Mouse (Mus musculus) stomach, embryonic 16.5 days (tissue): ENCODE measurements around the gene Tlk2. TPM values are rescaled to one million over a fixed set of nuclear protein-coding genes. Genes with fewer than 3 reads are reported as not detected.

Experiments used
- ATAC-seq: fragments of 200-750 bp; cut with Nextera tagmentation; 2 replicates; pipeline ENCODE4 v1.8.0; 2017; ENCODE audit warnings: moderate number of reproducible peaks, moderate TSS enrichment; ENCODE audit not compliant: insufficient read depth, low FRiP score
- H3K27ac ChIP-seq: fragments of 300-500 bp; sonication (generic); 2 replicates; pipeline ENCODE4 v1.5.1; 2014; ENCODE audit warnings: low read length
- H3K27me3 ChIP-seq: fragments of 300-500 bp; sonication (generic); 2 replicates; pipeline ENCODE4 v1.6.1; 2014; ENCODE audit warnings: low read length, control low read depth, mixed read lengths; ENCODE audit not compliant: control insufficient read depth, insufficient read depth
- H3K36me3 ChIP-seq: fragments of 300-500 bp; sonication (generic); 2 replicates; pipeline ENCODE4 v1.6.1; 2014; ENCODE audit warnings: low read length; ENCODE audit not compliant: control insufficient read depth, insufficient read depth
- H3K4me1 ChIP-seq: fragments of 300-500 bp; sonication (generic); 2 replicates; pipeline ENCODE4 v1.6.1; 2014; ENCODE audit warnings: low read length, control low read depth, mixed read lengths; ENCODE audit not compliant: control insufficient read depth, insufficient read depth
- H3K4me2 ChIP-seq: fragments of 300-500 bp; sonication (generic); 2 replicates; pipeline ENCODE4 v1.6.1; 2014; ENCODE audit warnings: low read depth, low read length, mixed read lengths
- H3K4me3 ChIP-seq: fragments of 300-500 bp; sonication (generic); replicated peaks from 2 replicates; pipeline ENCODE4 v1.5.1; 2014; ENCODE audit warnings: mild to moderate bottlenecking, low read length
- H3K9ac ChIP-seq: fragments of 300-500 bp; sonication (generic); 2 replicates; pipeline ENCODE4 v1.6.1; 2014; ENCODE audit warnings: low read length
- H3K9me3 ChIP-seq: fragments of 300-500 bp; sonication (generic); replicated peaks from 2 replicates; pipeline ENCODE4 v1.6.1; 2016; ENCODE audit warnings: low read length, control low read depth; ENCODE audit not compliant: control insufficient read depth
- WGBS: fragments of 180-500 bp; shearing (Covaris S2); extraction: QIAGEN DNeasy Blood & Tissue Kit; methylation state at CpG from one replicate; pipeline ENCODE4 v1.1.7; 2014; 5-methylcytosine and 5-hydroxymethylcytosine counted together
- polyA plus RNA-seq: library from polyadenylated mRNA; unstranded; fragments of >200 nt; fragmentation: Nextera tagmentation; extraction: Ambion mirVana; gene quantifications from 2 replicates; pipeline ENCODE4 v1.2.1, GENCODE M21; 2015

Gene Tlk2
- polyA plus RNA-seq, 1 experiment from 2014 or later: 10.5 TPM

DNA sequence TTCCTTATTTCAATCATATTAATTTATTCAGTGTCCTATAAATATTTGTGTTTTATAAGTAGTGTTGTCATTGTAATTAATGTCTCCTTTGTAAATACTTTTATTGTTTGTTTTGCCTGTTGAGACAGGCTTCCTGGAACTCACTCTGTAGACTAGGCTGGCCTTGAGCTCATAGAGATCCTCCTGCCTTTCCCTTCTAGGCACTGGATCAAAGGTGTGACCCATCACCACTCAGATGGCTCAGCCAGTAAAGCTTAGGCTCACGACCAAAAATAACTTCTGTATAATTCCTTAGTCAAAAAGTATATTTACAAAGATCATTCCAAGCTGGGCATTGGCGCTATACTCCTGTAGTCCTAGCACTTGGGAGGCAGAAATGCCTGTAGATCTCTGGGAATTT lies 39.2 kb downstream of the Tlk2 start:
- Histone ChIP-seq H3K4me3 (no peak overlapping the region), H3K27ac (no peak overlapping the region), H3K27me3 (no peaks in the 10 kb centered on the region), H3K9me3 (no peaks in the 10 kb centered on the region), H3K4me2 (no peak overlapping the region), H3K9ac (no peak overlapping the region), H3K36me3 (peaks cover 12% of the 10 kb centered on the region), H3K4me1 (no peaks in the 10 kb centered on the region)
- WGBS: 48% methylated on average over 2 of the region's 2 CpGs
- ATAC-seq: no peak

DNA sequence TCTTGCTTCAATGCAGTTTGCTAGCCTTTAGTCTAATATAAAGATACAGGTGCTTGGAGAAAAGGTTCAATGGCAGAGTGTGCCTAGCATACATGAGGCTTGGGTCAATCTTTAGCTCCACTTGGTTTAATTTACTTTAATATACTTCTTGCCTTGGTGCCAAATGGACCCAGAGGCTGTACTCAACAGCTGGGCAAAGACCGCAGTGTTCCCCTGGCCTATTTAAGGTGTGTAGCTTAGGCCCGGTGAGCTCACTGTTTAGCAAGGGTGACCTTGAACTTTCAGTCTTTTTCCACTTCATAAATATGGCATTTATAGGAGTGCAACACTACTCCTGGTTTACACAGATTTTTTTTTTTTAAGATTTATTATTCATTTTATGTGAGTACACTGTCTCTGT lies 55.9 kb downstream of the Tlk2 start:
- no peak overlapping the region for H3K9ac ChIP-seq
- H3K4me3 ChIP-seq: no peak overlapping the region
- H3K9me3 ChIP-seq: no peaks in the 10 kb centered on the region
- H3K4me2 ChIP-seq: no peak overlapping the region
- no peaks in the 10 kb centered on the region; the same call in 1 of the 2 replicates for H3K4me1 ChIP-seq
- 85% methylated on average over 2 of the region's 2 CpGs for WGBS
- H3K36me3 ChIP-seq: no peaks in the 10 kb centered on the region
- no peaks in the 10 kb centered on the region for H3K27me3 ChIP-seq
- no peak for ATAC-seq
- H3K27ac ChIP-seq: no peak overlapping the region

DNA sequence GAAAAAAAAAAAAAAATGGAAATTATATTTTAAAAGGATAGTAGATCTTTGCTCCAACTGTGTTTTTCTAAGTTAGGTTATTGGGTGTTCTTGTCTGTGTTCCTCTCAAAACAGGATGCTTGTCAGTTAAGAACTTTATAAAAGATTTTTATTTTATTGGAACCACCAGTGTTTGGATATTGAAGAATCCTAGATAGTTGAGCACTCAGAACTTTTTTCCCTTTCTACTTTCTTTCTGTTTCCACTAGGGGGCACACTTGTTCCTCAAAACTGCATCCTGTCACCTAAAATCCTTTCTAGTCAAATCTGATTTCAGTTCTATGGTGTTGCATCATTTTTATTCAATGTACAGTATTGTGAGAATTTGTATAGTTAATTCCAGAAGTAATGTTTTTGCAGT lies 62.4 kb downstream of the Tlk2 start:
- H3K9me3 ChIP-seq: no peaks in the 10 kb centered on the region
- no peak for ATAC-seq
- no peaks in the 10 kb centered on the region for H3K4me1 ChIP-seq
- H3K27me3 ChIP-seq: no peaks in the 10 kb centered on the region
- no peak overlapping the region for H3K4me2 ChIP-seq
- no peak overlapping the region for H3K4me3 ChIP-seq
- no peak overlapping the region for H3K9ac ChIP-seq
- no peak overlapping the region for H3K27ac ChIP-seq
- peaks cover 12% of the 10 kb centered on the region for H3K36me3 ChIP-seq

DNA sequence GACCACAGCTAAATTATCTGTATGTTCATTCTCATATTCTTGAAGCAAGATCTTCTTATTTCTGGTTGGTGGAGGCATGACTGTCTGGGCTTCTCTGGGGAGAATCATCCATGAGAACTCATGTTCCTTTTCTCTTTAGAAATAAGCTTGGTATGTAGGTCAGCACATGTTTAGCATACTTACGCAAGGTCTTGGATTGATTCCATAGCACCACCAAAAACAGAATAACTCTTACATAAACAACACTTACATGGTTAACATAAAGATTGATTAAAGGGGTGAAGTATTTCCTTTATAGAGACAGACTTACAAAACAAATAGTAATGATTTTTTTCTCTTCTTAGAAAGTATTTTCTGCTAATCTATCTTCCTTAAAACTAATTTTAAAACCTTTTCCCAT lies 67.8 kb downstream of the Tlk2 start:
- Histone ChIP-seq H3K4me1 (no peaks in the 10 kb centered on the region), H3K4me3 (no peak overlapping the region), H3K4me2 (no peak overlapping the region), H3K9me3 (no peaks in the 10 kb centered on the region), H3K9ac (no peak overlapping the region), H3K36me3 (peaks cover 18% of the 10 kb centered on the region), H3K27me3 (no peaks in the 10 kb centered on the region), H3K27ac (no peak overlapping the region)
- ATAC-seq: no peak
- whole genome bisulfite sequencing: 65% methylated on average over 1 of the region's 1 CpGs

DNA sequence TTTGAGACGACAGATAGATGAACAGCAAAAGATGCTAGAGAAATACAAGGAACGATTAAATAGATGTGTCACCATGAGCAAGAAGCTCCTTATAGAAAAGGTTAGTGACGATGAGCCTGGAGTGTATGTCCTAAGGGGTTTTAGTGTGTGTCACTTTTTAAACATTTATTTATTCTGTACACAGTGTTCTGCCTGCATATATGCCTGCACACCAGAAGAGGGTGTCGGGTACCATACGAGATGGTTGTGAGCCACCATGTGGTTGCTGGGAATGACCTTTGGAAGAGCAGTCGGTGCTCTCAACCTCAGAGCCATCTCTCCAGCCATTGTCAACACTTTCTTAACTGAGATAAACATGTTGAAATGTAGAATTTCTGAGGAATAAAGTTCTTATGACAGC lies 68.2 kb downstream of the Tlk2 start:
- H3K36me3 ChIP-seq: peaks cover 17% of the 10 kb centered on the region
- WGBS: 79% methylated on average over 6 of the region's 6 CpGs

DNA sequence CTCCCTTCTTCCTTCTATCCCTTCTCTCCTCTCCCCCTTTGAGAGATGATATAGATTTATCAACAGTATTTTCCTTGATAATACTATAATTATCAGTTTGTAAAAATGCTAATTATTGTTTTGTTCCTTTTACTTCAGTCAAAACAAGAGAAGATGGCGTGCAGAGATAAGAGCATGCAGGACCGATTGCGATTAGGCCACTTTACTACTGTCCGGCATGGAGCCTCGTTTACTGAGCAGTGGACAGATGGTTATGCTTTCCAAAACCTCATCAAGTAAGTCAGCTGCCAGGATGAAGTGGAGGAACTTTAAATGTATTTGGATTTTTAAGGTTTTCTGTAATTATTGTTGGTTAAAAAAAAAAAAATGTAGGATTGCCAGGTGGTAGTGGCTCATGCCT lies 68.7 kb downstream of the Tlk2 start:
- Histone ChIP-seq H3K9ac (no peak overlapping the region), H3K4me2 (no peak overlapping the region), H3K4me3 (no peak overlapping the region), H3K27me3 (no peaks in the 10 kb centered on the region), H3K36me3 (peaks cover 13% of the 10 kb centered on the region; the same call in 1 of the 2 replicates), H3K9me3 (no peaks in the 10 kb centered on the region), H3K4me1 (no peaks in the 10 kb centered on the region), H3K27ac (no peak overlapping the region)
- no peak for ATAC-seq
- WGBS: 94% methylated on average over 5 of the region's 5 CpGs

More for the DNA sequence above, 68.2 kb downstream of the Tlk2 start:
- H3K4me2 ChIP-seq: no peak overlapping the region
- no peak overlapping the region for H3K27ac ChIP-seq
- ATAC-seq: no peak
- no peak overlapping the region for H3K9ac ChIP-seq
- H3K27me3 ChIP-seq: no peaks in the 10 kb centered on the region
- no peaks in the 10 kb centered on the region for H3K4me1 ChIP-seq
- H3K9me3 ChIP-seq: no peaks in the 10 kb centered on the region
- H3K4me3 ChIP-seq: no peak overlapping the region

DNA sequence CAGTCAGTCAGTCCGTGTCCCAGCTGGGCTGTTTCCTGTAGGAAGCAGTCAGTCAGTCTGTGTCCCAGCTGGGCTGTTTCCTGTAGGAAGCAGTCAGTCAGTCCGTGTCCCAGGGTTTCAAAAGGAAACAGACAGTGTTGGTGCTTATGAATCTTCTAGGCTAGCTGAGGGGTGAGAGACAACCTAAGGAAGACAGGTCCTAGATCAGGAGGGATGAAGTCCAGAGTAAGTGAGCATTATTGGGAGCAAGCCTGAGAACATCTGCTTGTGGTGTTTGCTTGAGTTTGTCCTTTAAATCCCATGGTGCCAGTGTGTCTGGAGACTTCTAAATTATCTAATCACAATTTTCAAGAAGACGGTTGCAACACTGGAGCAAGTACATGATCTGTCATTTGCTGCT lies 81.1 kb downstream of the Tlk2 start:
- Histone ChIP-seq H3K9me3 (no peaks in the 10 kb centered on the region), H3K27ac (no peak overlapping the region), H3K4me2 (no peak overlapping the region), H3K4me1 (no peaks in the 10 kb centered on the region), H3K4me3 (no peak overlapping the region), H3K36me3 (peaks cover 12% of the 10 kb centered on the region), H3K9ac (no peak overlapping the region), H3K27me3 (no peaks in the 10 kb centered on the region)
- 60% methylated on average over 3 of the region's 3 CpGs for WGBS
- no peak for ATAC-seq

DNA sequence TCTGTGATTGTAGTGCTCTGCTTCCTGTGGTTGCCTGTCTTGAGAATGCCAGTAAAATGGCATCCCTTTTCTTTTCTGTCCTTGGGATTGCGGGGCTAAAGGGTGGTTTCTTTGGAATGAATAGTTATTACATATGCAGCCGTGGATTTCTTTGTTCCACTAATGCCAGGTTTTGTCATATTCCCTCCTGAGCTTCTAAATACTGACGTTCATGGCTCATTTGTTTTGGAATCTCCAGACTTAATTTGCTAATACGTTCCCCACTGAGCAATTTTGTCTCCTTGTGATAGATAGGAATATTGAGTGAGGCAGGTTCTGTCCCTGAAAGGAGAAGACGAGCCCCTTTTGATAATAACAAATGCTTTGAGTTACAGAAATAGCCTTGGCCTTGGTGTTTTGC lies 82.5 kb downstream of the Tlk2 start:
- H3K9ac ChIP-seq: no peak overlapping the region
- H3K27me3 ChIP-seq: no peaks in the 10 kb centered on the region
- no peak overlapping the region for H3K4me2 ChIP-seq
- no peaks in the 10 kb centered on the region for H3K9me3 ChIP-seq
- WGBS: 82% methylated on average over 5 of the region's 5 CpGs
- H3K4me3 ChIP-seq: no peak overlapping the region
- peaks cover 10% of the 10 kb centered on the region for H3K36me3 ChIP-seq
- ATAC-seq: no peak
- H3K27ac ChIP-seq: no peak overlapping the region
- no peaks in the 10 kb centered on the region for H3K4me1 ChIP-seq

DNA sequence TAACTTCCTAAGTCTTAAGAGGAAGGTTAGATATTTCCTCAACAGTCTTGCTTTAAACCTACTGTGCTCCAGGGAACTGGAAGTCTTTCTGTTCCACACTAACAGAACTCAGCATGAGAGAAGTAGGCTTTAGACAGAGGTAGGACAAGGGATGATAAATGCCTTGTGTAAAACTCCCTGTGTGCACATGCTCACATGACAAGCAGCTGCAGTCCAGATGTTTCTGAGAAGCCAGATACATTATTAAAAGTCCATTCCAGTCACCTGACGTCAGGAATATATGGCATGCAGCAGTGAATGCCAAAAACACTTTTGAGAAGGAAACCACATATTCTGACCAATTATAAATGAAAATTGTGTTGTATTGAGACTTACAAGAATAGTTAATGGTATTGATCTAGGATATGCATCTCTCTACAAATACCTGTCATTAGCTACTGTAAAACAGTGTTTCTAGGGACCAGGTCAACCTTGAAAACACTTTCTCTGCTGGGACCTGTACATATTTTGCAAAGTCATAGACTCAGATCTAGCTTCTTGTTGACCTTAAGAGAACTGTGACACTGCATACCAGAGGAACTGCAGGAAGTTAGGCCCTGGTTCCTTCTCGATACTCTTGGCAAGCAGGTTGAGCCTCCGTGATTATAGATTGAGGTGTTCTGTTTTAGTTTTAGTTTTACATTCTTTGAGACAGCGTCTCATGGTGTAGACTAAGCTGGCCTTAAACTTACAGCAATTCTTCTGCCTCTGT lies 83.2 kb downstream of the Tlk2 start:
- Histone ChIP-seq H3K27me3 (no peaks in the 10 kb centered on the region), H3K27ac (no peak overlapping the region), H3K4me1 (no peaks in the 10 kb centered on the region), H3K9ac (no peak overlapping the region), H3K4me3 (no peak overlapping the region), H3K36me3 (peaks cover 10% of the 10 kb centered on the region), H3K9me3 (no peaks in the 10 kb centered on the region), H3K4me2 (no peak overlapping the region)
- WGBS: 59% methylated on average over 4 of the region's 4 CpGs
- ATAC-seq: no peak
